Mouse (Mus musculus) kidney, postnatal 4 days (tissue): Measurements from ENCODE around the gene Fbxo31.

Source experiments
- DNase-seq, 2 experiments: peaks; one replicate each; pipeline ENCODE4 v3.0.0; 2021; ENCODE audit warnings: mixed read lengths in 2 of 2

The Fbxo31 gene

GRCm38 (mm10) chr8:121588750-121589149 lies 10.1 kb upstream of the Fbxo31 start:
- DNase-seq: no peak

DNA sequence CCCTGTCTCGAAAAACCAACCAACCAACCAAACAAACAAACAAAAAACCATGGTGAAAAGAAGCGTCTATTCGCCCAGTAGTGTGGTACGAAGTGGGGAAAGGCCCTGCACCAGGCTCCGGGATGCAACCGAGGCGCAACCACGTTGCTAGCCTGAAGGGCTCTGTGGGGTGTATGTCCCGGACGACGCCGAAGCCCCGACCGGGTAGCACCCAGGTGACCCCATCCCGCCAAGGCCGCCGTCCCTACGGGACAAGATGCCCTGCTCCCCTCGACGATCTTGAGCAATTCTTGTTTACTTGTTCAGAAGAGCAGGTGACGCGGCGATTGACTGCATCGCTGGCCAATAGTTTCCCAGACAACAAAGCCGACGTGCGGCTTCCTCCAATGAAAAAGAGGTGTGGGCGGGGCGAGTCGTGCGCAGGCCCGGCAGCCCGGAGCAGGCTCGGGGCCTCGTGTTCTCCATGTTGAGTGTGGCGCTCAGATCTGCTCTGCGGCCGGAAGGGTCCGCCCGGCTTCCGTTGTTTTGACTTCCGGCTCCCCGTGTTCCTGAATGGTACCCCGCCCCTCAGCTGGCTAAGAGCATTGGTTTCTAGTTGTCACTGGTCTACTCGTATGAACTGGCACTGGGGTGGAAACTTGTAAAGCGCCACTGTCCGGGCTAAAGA lies 6.7 kb upstream of the Fbxo31 start:
- DNase-seq: peak; percentile 100

- no peak for DNase-seq
Observed at GRCm38 (mm10) chr8:121584730-121585129, 6.1 kb upstream of the Fbxo31 start.

DNA sequence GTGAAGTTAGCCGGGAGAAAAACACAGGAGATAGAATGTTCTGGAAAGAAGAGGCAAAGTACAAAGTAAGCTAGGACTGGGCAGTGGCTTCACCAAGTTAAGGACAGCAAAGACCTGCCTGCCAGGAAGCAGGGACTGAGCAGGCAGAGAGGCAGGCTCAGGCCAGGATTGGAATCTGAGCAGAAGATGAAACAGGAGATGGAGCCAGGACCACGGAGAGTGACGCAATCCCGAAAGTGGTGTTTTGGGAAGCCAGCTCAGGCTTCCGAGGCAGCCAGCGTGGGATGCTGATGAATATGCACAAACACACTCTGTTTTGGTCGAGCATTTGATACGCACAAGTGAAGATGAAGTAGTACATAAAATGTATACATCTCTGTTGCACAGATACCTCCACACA lies 5.0 kb upstream of the Fbxo31 start:
- DNase-seq: no peak

GRCm38 (mm10) chr8:121580465-121580864 lies 1.9 kb upstream of the Fbxo31 start:
- DNase-seq: no peak

DNA sequence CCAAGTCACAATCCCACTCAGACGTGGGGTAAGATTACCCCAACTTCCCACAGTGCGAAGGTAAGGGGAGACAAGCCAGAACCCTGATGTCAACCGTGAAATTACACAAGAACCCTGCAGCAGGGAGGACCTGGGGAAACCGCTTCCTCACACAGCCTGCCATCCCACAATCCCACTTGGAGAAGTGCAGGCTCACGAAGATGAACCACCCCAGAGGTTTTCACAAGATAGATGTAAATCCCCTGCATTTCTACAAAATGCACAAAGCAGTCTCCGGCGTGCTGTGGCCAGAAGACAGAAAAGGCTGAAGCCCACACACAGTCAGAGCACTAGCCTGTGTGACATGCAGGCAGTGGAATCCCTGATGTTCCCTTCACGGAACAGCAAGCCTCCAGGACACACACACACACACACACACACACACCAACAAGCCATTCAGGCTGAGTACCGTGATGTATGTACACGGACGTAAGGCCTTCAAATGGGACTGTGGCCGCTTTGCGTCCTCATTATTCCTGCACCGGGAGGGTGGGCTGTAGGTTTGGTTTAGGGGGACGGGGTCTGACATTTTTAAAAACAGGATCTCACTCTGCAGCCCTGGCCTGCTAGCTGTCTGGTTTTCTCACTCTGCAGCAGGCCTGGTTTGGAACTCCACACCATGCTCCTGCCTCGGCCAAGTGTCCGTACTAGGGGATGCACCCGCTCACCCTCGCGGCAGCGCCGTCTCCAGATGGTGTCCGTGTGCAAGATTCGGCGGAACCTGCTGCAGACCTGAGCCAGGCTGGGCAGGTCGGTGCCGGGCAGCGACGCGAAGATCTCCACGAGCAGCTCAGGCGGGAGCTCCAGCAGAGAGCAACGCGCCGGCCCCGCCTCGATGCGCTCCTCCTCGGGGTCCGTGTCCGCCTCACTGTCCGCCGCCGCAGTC lies 593 bp downstream of the Fbxo31 start:
- DNase-seq: peak; percentile 46 to 57

DNA sequence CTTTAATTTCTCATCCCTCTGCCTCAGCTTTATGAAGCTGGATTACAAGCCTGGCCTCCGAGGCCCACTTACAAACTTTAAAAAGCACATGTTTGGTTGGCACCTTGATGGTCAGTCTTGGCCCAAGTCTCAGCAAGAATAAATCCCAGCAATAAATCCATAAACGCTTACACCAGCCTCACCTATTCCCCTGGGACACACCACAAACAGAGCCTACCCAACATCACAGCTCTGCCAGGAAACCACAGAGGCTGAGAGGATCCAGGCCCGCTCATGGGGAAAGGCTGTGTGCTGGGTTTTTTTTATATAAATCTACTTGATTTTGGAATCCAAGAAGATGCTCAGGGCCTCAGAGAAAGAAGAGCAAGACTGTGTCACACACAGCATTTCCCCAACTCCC lies 2.9 kb downstream of the Fbxo31 start:
- no peak for DNase-seq

- peak; percentile 63 to 73 for DNase-seq
Observed at GRCm38 (mm10) chr8:121573275-121573674, 5.3 kb downstream of the Fbxo31 start.

DNA sequence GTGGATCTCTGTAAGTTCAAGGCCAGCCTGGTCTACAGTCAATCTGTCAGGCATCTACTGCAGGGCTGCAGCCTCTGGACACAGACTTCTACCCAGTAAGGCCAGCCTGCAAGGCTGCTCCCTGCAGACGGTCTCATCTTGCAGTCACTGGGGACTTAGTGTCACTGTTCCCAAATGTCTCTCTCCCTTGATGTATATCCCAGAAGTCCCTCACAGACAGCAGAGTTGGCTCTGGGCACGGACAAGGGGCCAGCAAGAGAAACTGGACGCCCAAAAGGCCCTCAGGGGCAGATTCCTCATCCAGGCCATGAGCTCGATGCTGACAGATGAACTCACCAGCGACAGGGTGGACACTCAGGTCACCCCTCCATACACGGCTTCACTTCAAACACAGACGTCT lies 6.5 kb downstream of the Fbxo31 start:
- DNase-seq: no peak

- no peak for DNase-seq
Observed at GRCm38 (mm10) chr8:121570801-121571200, 7.8 kb downstream of the Fbxo31 start.

DNA sequence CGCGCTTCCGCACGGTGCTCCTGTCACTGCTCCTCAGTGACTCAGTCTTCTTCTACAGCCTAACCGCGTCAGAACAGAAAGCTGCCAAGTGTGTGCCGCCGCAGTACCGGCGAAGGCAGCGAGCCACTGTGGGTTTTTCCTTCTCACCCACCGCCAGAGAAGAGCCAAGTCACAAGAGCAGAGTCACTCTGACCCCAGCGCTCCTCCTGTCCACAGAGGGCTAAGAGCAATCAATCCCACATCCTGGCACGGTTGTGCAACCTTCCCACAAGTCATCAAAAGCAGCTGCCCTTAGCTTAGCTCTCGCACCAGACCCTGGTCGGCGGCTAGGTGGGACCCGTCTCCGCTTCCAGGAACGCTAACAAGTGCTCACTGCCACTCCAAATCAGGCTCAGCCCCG lies 8.3 kb downstream of the Fbxo31 start:
- DNase-seq: no peak

DNA sequence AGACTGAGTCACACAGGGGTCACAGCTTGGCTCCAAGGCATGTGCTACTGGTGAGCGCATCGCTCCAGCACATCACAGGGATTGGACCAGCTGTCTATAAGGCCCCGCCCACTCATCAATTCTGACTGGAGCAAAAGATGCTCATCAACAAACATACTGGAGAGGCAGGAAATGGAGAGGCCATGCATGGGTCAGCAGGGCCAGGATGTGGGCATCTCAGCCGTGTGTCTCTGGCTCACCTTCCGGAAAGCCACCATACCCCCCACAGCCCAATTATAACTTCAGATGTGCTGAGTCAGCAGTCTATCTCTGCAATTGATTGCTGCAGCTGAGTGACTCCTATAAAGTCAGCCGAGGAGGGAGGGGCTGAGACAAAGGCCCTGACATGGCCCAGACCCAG lies 10.3 kb downstream of the Fbxo31 start:
- no peak for DNase-seq

DNA sequence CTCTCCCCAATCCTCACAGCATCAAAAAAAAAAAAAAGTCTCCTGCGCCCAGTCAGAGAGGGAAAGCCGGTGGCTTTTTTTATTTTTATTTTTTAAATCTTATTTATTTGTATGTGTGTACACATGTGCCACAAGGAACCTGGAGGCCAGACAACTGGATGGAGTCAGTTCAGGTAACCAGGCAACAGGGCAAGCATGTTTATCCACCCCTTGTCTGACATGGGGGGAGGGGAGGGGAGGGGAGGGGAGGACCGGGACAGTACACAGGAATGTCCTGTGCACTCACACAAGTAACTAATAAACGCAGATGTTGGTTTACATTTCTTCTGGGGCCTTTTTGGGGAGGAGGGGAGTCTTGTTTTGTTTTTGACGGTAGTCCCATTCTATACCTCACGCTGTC lies 14.9 kb downstream of the Fbxo31 start:
- no peak for DNase-seq

- no peak for DNase-seq
Observed at GRCm38 (mm10) chr8:121562941-121563351, 15.7 kb downstream of the Fbxo31 start.

GRCm38 (mm10) chr8:121561636-121562345 lies 16.8 kb downstream of the Fbxo31 start:
- peak; percentile 39 to 50 for DNase-seq

GRCm38 (mm10) chr8:121560432-121561100 lies 18.0 kb downstream of the Fbxo31 start:
- no peak for DNase-seq

DNA sequence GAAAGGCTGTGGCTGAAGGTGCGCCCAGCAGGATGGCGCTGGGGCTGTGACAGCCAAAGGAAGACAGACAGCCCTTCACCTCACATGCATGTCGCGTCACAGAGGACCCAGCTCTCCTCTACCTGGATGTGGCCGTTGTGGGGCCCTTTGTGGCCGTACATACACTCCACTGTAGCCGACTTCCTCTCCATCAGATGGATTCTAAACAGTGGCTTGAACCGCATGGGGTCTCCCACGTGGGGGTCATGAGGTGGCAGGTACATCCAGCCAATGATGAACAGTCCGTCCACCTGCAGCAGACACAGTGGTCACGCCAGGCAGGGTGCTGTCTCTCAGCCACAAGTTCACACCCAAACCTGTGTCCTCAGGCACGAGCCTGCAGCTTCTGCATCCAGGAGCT lies 18.8 kb downstream of the Fbxo31 start:
- no peak for DNase-seq

- DNase-seq: peak in 1 of 2 experiments; percentile 44
Observed at GRCm38 (mm10) chr8:121558538-121558937, 20.1 kb downstream of the Fbxo31 start.

DNA sequence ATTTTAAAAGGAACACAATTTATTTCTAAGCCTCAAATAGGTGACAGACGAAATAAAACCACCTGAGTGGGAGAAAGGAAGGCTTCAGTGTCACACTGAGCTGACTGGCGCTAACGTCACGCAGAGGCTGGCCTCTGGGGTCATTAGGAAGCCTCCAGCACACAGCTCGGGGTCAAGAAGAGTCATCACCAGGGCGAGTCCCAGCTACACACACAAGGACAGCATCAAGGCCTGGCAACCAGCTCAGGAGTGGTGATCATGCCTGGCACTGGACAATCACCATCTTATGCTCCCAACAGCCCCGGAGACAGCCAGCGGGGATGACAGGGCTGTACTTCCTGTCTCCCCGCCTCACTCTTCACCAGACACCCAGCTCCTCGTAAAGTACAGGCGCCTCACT lies 20.9 kb downstream of the Fbxo31 start:
- no peak for DNase-seq

DNA sequence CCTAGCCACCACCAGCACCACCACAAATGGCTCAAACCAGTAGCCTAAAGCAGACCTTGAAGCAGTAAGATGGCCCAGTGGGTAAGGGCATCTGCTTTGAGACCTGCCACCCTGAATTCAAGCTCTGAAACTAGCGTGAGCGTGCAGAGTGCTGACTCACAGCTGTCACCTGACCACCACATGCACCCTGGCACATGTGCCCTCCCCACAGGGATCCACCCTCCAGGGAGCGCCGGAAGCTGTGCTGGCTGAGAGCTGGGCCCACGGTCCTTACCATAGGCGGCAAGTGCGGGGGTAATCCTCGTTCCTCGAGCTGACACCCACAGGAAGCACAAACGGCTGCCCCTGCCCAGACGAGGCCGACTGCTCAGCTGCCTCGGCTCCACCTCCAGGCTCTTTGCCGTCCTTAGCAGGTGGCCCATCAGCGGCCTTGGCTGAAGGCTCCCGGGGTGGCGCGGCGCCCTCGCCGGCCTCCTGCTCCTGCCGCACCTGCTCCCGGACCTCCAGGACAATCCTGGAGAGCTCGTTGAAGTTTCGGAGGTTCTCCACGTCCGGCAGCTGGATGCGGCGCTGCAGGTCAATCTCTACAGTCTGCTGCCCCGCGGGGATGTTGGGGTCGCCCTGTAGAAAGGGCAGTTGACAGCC lies 24.7 kb downstream of the Fbxo31 start:
- DNase-seq: no peak

DNA sequence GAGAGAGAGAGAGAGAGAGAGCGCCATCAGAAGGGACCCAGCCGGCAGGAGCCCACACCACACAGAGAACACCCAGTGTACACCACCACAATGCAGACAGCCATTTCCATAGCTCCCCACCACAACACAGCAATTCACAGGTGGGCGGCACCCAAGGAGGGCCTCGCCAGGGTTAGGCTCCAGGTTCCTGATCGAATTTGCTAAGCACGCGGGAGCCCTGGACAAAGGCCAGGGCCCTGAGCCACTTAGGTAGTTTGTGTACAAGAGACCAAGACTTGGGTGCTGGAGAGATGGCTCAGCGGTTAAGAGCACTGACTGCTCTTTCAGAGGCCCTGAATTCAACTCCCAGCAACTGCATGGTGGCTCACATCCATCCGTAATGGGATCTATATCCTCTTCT lies 26.1 kb downstream of the Fbxo31 start:
- DNase-seq: no peak
